Mouse (Mus musculus) cerebellum, postnatal 36 days (tissue): ENCODE data around the gene Sprr2d.

Experiments
- DNase-seq, 2 experiments: peaks; one replicate each; pipeline ENCODE4 v3.0.0; 2021 to 2022; ENCODE audit warnings: mixed read lengths in 2 of 2

Sprr2d gene

GRCm38 (mm10) chr3:92338840-92339239 is at the start of gene Sprr2d:
TSS of gene Sprr2d (plus strand) at chr3:92339140.
- no peak for DNase-seq

- no peak for DNase-seq
These were observed 31.5 kb upstream of the Sprr2d start for GRCm38 (mm10) chr3:92307406-92307805.

GRCm38 (mm10) chr3:92316320-92316719 is 22.6 kb upstream of the Sprr2d start, which contains the start of gene Sprr2b:
TSS of gene Sprr2b (plus strand) at chr3:92316620.
- DNase-seq, result no peak

- no peak for DNase-seq
These were observed 21.6 kb upstream of the Sprr2d start for GRCm38 (mm10) chr3:92317384-92317783.

- no peak for DNase-seq
These were observed 2.7 kb upstream of the Sprr2d start for GRCm38 (mm10) chr3:92336278-92336677.

- DNase-seq, result no peak
These were observed 12.9 kb downstream of the Sprr2d start, which contains the start of gene Sprr2e for GRCm38 (mm10) chr3:92351843-92352242. TSS of gene Sprr2e (plus strand) at chr3:92352143.

GRCm38 (mm10) chr3:92361619-92362018 is 22.7 kb downstream of the Sprr2d start:
- no peak for DNase-seq

GRCm38 (mm10) chr3:92364887-92365286 is 25.9 kb downstream of the Sprr2d start, which contains the start of gene Sprr2f:
TSS of gene Sprr2f (plus strand) at chr3:92365187.
- DNase-seq, result no peak

GRCm38 (mm10) chr3:92373613-92374012 is 34.7 kb downstream of the Sprr2d start:
- no peak for DNase-seq

GRCm38 (mm10) chr3:92385385-92385784 is 46.4 kb downstream of the Sprr2d start, which contains the start of gene Sprr2h:
TSS of gene Sprr2h (plus strand) at chr3:92385685.
- no peak for DNase-seq
